Mouse (Mus musculus): Measurements from ENCODE around the gene Zfp626. TPM values are rescaled to one million over a fixed set of nuclear protein-coding genes. Genes with fewer than 3 reads are reported as not detected.
A peak's percentile ranks its signal among the peaks of the same experiment; 100 is the strongest.
"Not testable (repeated sequence)": the region's sequence is repeated elsewhere in the genome, so short reads cannot be mapped to it uniquely, and the experiment has no call there.

Zfp626 gene
- total and polyA plus RNA-seq, 3 experiments = 0.14 to 6.3 (median 6.0) TPM

- peaks cover 15% of the 10 kb centered on the region for H3K36me3 ChIP-seq (replicated peaks)
- H3K4me1 ChIP-seq (ENCODE audit: insufficient read depth, low read depth, low read length) = peaks cover 23% of the 10 kb centered on the region
- no peaks in the 10 kb centered on the region for H3K9me3 ChIP-seq (replicated peaks)
- ATAC-seq (ENCODE audit: extremely low read depth, insufficient number of reproducible peaks, low FRiP score, poor library complexity, severe bottlenecking) = no peak; the same call in 1 of the 2 replicates
- TF ChIP-seq TAL1 (conservative IDR thresholded peaks at IDR 0.05; ENCODE audit: low read depth, low read length) (no peak), POLR2AphosphoS5 (IDR thresholded peaks at IDR 0.05; ENCODE audit: insufficient replicate concordance, low read depth, low read length) (no peak), GATA1 (IDR thresholded peaks at IDR 0.05; ENCODE audit: borderline replicate concordance, low read length) (no peak), CTCF (IDR thresholded peaks at IDR 0.05; ENCODE audit: low read depth, low read length) (no peak), GATA2 (IDR thresholded peaks at IDR 0.05; ENCODE audit: borderline replicate concordance, low read depth, low read length) (no peak)
- DNase-seq (ENCODE audit: low spot score) = peak; percentile 31
- peak overlapping the region; percentile 80 for H3K4me3 ChIP-seq (ENCODE audit: low read depth, low read length)
- H3K27me3 ChIP-seq (ENCODE audit: insufficient read depth, low read length) = no peaks in the 10 kb centered on the region
Measured at GRCm38 (mm10) chr7:27859301-27860251, 52.6 kb downstream of the Zfp626 start.

- no peaks in the 10 kb centered on the region for H3K9me3 ChIP-seq (replicated peaks)
- peak overlapping the region; percentile 80 for H3K4me3 ChIP-seq (ENCODE audit: low read depth, low read length)
- H3K4me1 ChIP-seq (ENCODE audit: insufficient read depth, low read depth, low read length) = peaks cover 23% of the 10 kb centered on the region
- ATAC-seq (ENCODE audit: extremely low read depth, insufficient number of reproducible peaks, low FRiP score, poor library complexity, severe bottlenecking) = peak; percentile 96
- peaks cover 23% of the 10 kb centered on the region for H3K36me3 ChIP-seq (replicated peaks)
- peak; percentile 90 for DNase-seq (ENCODE audit: low spot score)
- H3K27me3 ChIP-seq (ENCODE audit: insufficient read depth, low read length) = no peaks in the 10 kb centered on the region
- no peak for TF ChIP-seq POLR2AphosphoS5 (IDR thresholded peaks at IDR 0.05; ENCODE audit: insufficient replicate concordance, low read depth, low read length)
- no peak for TF ChIP-seq CTCF (IDR thresholded peaks at IDR 0.05; ENCODE audit: low read depth, low read length)
- TF ChIP-seq GATA2 (IDR thresholded peaks at IDR 0.05; ENCODE audit: borderline replicate concordance, low read depth, low read length) = no peak
Measured at GRCm38 (mm10) chr7:27860396-27861235, 53.6 kb downstream of the Zfp626 start.

GRCm38 (mm10) chr7:27862578-27862977 lies 55.6 kb downstream of the Zfp626 start:
- peaks cover 28% of the 10 kb centered on the region for H3K4me1 ChIP-seq (ENCODE audit: insufficient read depth, low read depth, low read length)
- not testable (repeated sequence) for H3K9me3 ChIP-seq (replicated peaks); H3K27me3 ChIP-seq (ENCODE audit: insufficient read depth, low read length); H3K4me3 ChIP-seq (ENCODE audit: low read depth, low read length); DNase-seq (ENCODE audit: low spot score); ATAC-seq (ENCODE audit: extremely low read depth, insufficient number of reproducible peaks, low FRiP score, poor library complexity, severe bottlenecking)
- peaks cover 40% of the 10 kb centered on the region for H3K36me3 ChIP-seq (replicated peaks)

Other genes starting within 250 kb of the Zfp626 start
- gene Akt2, start 215.6 kb upstream of the Zfp626 start, total RNA-seq (2014; fragmentation: Nextera tagmentation) = 69.0 and 84.8 TPM in 2 replicates
- gene Akt2, start 215.6 kb upstream of the Zfp626 start, total RNA-seq (2017) = 41.7 and 42.1 TPM in 2 replicates
- 46.0 and 52.4 TPM in 2 replicates for gene Akt2, start 215.6 kb upstream of the Zfp626 start, polyA plus RNA-seq (2012)
- gene Ttc9b, start 153.3 kb upstream of the Zfp626 start, total RNA-seq (2014; fragmentation: Nextera tagmentation) = not detected in 2 replicates
- gene Ttc9b, start 153.3 kb upstream of the Zfp626 start, total RNA-seq (2017) = not detected in 2 replicates
- gene Ttc9b, start 153.3 kb upstream of the Zfp626 start, polyA plus RNA-seq (2012) = not detected in 2 replicates
- gene Map3k10, start 132.6 kb upstream of the Zfp626 start, total RNA-seq (2014; fragmentation: Nextera tagmentation) = 5.9 and 8.0 TPM in 2 replicates
- gene Map3k10, start 132.6 kb upstream of the Zfp626 start, total RNA-seq (2017) = 8.6 and 10.8 TPM in 2 replicates
- gene Map3k10, start 132.6 kb upstream of the Zfp626 start, polyA plus RNA-seq (2012) = 25.1 and 34.7 TPM in 2 replicates
- gene Zfp607b, start 117.9 kb upstream of the Zfp626 start, total RNA-seq (2014; fragmentation: Nextera tagmentation) = 2.7 and 4.4 TPM in 2 replicates
- 1.6 and 1.7 TPM in 2 replicates for gene Zfp607b, start 117.9 kb upstream of the Zfp626 start, total RNA-seq (2017)
- gene Zfp607b, start 117.9 kb upstream of the Zfp626 start, polyA plus RNA-seq (2012) = 0.01 and 0.04 TPM in 2 replicates
- gene Zfp60, start 75.8 kb upstream of the Zfp626 start, total RNA-seq (2014; fragmentation: Nextera tagmentation) = 16.3 and 21.4 TPM in 2 replicates
- gene Zfp60, start 75.8 kb upstream of the Zfp626 start, total RNA-seq (2017) = 7.1 and 9.4 TPM in 2 replicates
- 0.26 and 0.70 TPM in 2 replicates for gene Zfp60, start 75.8 kb upstream of the Zfp626 start, polyA plus RNA-seq (2012)
- 9.6 TPM in 2 replicates for gene Zfp59, start 31.4 kb downstream of the Zfp626 start, total RNA-seq (2014; fragmentation: Nextera tagmentation)
- gene Zfp59, start 31.4 kb downstream of the Zfp626 start, total RNA-seq (2017) = 8.9 and 9.2 TPM in 2 replicates
- 0.15 and 0.33 TPM in 2 replicates for gene Zfp59, start 31.4 kb downstream of the Zfp626 start, polyA plus RNA-seq (2012)
- gene Zfp607a, start 50.3 kb downstream of the Zfp626 start, total RNA-seq (2014; fragmentation: Nextera tagmentation) = 17.5 and 19.6 TPM in 2 replicates
- gene Zfp607a, start 50.3 kb downstream of the Zfp626 start, total RNA-seq (2017) = 12.2 and 15.5 TPM in 2 replicates
- gene Zfp607a, start 50.3 kb downstream of the Zfp626 start, polyA plus RNA-seq (2012) = 0.22 and 0.29 TPM in 2 replicates
- 1.7 and 2.4 TPM in 2 replicates for gene Zfp974, start 122.3 kb downstream of the Zfp626 start, total RNA-seq (2014; fragmentation: Nextera tagmentation)
- gene Zfp974, start 122.3 kb downstream of the Zfp626 start, total RNA-seq (2017) = 0.64 and 2.2 TPM in 2 replicates
- 0.03 TPM in 1 of 2 replicates, not detected in the other for gene Zfp974, start 122.3 kb downstream of the Zfp626 start, polyA plus RNA-seq (2012)
- 37.9 and 39.8 TPM in 2 replicates for gene Zfp780b, start 172.0 kb downstream of the Zfp626 start, total RNA-seq (2014; fragmentation: Nextera tagmentation)
- gene Zfp780b, start 172.0 kb downstream of the Zfp626 start, total RNA-seq (2017) = 20.6 and 25.9 TPM in 2 replicates
- 0.31 and 0.41 TPM in 2 replicates for gene Zfp780b, start 172.0 kb downstream of the Zfp626 start, polyA plus RNA-seq (2012)
- gene Zfp850, start 206.9 kb downstream of the Zfp626 start, total RNA-seq (2014; fragmentation: Nextera tagmentation) = 12.1 and 20.9 TPM in 2 replicates
- gene Zfp850, start 206.9 kb downstream of the Zfp626 start, total RNA-seq (2017) = 11.7 and 12.5 TPM in 2 replicates
- gene Zfp850, start 206.9 kb downstream of the Zfp626 start, polyA plus RNA-seq (2012) = 0.26 and 0.35 TPM in 2 replicates
- gene Psmc4, start 242.9 kb downstream of the Zfp626 start, total RNA-seq (2014; fragmentation: Nextera tagmentation) = 140 and 154 TPM in 2 replicates
- 175 and 188 TPM in 2 replicates for gene Psmc4, start 242.9 kb downstream of the Zfp626 start, total RNA-seq (2017)
- gene Psmc4, start 242.9 kb downstream of the Zfp626 start, polyA plus RNA-seq (2012) = 96.9 and 123 TPM in 2 replicates